Mouse (Mus musculus) limb, embryonic 14.5 days (tissue): Measurements from ENCODE around the gene Lcn12. TPM values are rescaled to one million over a fixed set of nuclear protein-coding genes. Genes with fewer than 3 reads are reported as not detected.

ENCODE experiments used
- ATAC-seq: fragments of 200-750 bp; cut with Nextera tagmentation; 2 replicates; pipeline ENCODE4 v1.8.0; 2017; ENCODE audit warnings: low read depth, moderate number of reproducible peaks, moderate TSS enrichment; ENCODE audit not compliant: low FRiP score
- DNase-seq: peaks from one replicate; pipeline ENCODE4 v3.0.0-alpha.2; 2015; ENCODE audit warnings: low spot score
- H3K27ac ChIP-seq: fragments of 300-500 bp; sonication (generic); replicated peaks from 2 replicates; pipeline ENCODE4 v1.5.1; 2014; ENCODE audit warnings: low read depth, mild to moderate bottlenecking, low read length, moderate library complexity, mixed read lengths
- H3K27me3 ChIP-seq: fragments of 300-500 bp; sonication (generic); 2 replicates; pipeline ENCODE4 v1.6.1; 2014; ENCODE audit warnings: low read length, mixed read lengths; ENCODE audit not compliant: control insufficient read depth, insufficient read depth
- H3K36me3 ChIP-seq: fragments of 300-500 bp; sonication (generic); 2 replicates; pipeline ENCODE4 v1.6.1; 2014; ENCODE audit warnings: mild to moderate bottlenecking, low read length, moderate library complexity, mixed read lengths; ENCODE audit not compliant: control insufficient read depth, insufficient read depth
- H3K4me1 ChIP-seq: fragments of 300-500 bp; sonication (generic); 2 replicates; pipeline ENCODE4 v1.6.1; 2014; ENCODE audit warnings: antibody characterized with exemption, low read length, mixed read lengths; ENCODE audit not compliant: control insufficient read depth, insufficient read depth
- H3K4me2 ChIP-seq: fragments of 300-500 bp; sonication (generic); replicated peaks from 2 replicates; pipeline ENCODE4 v1.6.1; 2014; ENCODE audit warnings: low read depth, mild to moderate bottlenecking, low read length, moderate library complexity; ENCODE audit not compliant: severe bottlenecking
- H3K4me3 ChIP-seq: fragments of 300-500 bp; sonication (generic); replicated peaks from 2 replicates; pipeline ENCODE4 v1.5.1; 2014; ENCODE audit warnings: low read length
- H3K9ac ChIP-seq: fragments of 300-500 bp; sonication (generic); 2 replicates; pipeline ENCODE4 v1.6.1; 2014; ENCODE audit warnings: mild to moderate bottlenecking, low read depth, low read length, moderate library complexity; ENCODE audit not compliant: severe bottlenecking
- H3K9me3 ChIP-seq: fragments of 300-500 bp; sonication (generic); 2 replicates; pipeline ENCODE4 v1.6.1; 2016; ENCODE audit warnings: low read length; ENCODE audit not compliant: control insufficient read depth
- POLR2A ChIP-seq: fragments of 200-500 bp; IDR thresholded peaks from 2 replicates; pipeline ENCODE4 v1.8.0; 2012; ENCODE audit warnings: inconsistent platforms, mild to moderate bottlenecking, moderate library complexity, borderline replicate concordance; ENCODE audit not compliant: insufficient read depth, insufficient read length; ENCODE audit errors: extremely low read depth
- WGBS: fragments of 180-500 bp; shearing (Covaris S2); extraction: QIAGEN DNeasy Blood & Tissue Kit; methylation state at CpG from one replicate; pipeline ENCODE4 v1.1.7; 2014; 5-methylcytosine and 5-hydroxymethylcytosine counted together
- polyA plus RNA-seq, 2 experiments: library from polyadenylated mRNA; depleted of rRNA in 1 of 2; stranded (reverse) in 1 of 2; unstranded in 1 of 2; fragments of >200 nt; fragmentation: Nextera tagmentation in 1 of 2; extraction: Ambion mirVana in 1 of 2; gene quantifications; 2 replicates each; pipeline versions ENCODE4 v1.2.1 to v1.2.3; 2012 to 2014

The Lcn12 gene
- polyA plus RNA-seq, 2 experiments: not detected

- 72% methylated on average over 2 of the region's 2 CpGs for WGBS
- H3K36me3 ChIP-seq: no peaks in the 10 kb centered on the region
- ATAC-seq (no peak), DNase-seq (no peak)
- H3K4me2 ChIP-seq: no peak overlapping the region
- no peaks in the 10 kb centered on the region for H3K9me3 ChIP-seq
- peaks cover 6% of the 10 kb centered on the region; the same call in 1 of the 2 replicates for H3K4me1 ChIP-seq
- no peak overlapping the region for H3K4me3 ChIP-seq
- H3K27me3 ChIP-seq: no peaks in the 10 kb centered on the region
- H3K9ac ChIP-seq: no peak overlapping the region
- TF ChIP-seq POLR2A: no peak
- H3K27ac ChIP-seq: no peak overlapping the region
These were observed 21.2 kb downstream of the Lcn12 start for GRCm38 (mm10) chr2:25472550-25472949.

DNA sequence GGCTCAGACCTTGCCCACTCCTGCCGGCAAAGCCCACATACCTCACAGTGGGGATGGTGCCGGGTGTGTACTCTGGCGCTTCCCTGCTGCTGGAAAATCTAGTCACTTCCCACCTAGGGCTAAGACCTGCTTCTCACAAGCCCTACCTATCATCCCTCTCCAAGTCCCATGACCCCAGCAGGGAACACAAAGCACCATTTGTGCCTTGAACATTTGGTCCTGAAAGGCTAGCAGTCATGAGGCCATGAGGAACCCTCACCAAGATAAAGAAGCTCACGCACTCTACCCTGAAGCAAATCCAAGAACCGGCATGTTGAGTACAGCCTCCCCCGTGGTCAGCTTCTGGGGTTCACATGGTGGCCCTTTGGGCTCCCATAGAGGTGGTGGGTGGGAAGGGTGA lies 23.7 kb downstream of the Lcn12 start, which contains the start of gene Ptgds:
Ptgds (minus strand) TSS at position 78 of the 400 bp plus-strand sequence.
- 48% methylated on average over 6 of the region's 6 CpGs for WGBS
- Histone ChIP-seq H3K4me3 (no peak within 1 kb of the TSS), H3K9ac (no peak within 1 kb of the TSS), H3K27me3 (no peaks in the 10 kb centered on the region), H3K27ac (no peak within 1 kb of the TSS), H3K4me2 (no peak within 1 kb of the TSS), H3K36me3 (no peaks in the 10 kb centered on the region), H3K4me1 (peaks cover 9% of the 10 kb centered on the region; the same call in 1 of the 2 replicates), H3K9me3 (no peaks in the 10 kb centered on the region)
- no peak for ATAC-seq
- TF ChIP-seq POLR2A: no peak
- no peak for DNase-seq

DNA sequence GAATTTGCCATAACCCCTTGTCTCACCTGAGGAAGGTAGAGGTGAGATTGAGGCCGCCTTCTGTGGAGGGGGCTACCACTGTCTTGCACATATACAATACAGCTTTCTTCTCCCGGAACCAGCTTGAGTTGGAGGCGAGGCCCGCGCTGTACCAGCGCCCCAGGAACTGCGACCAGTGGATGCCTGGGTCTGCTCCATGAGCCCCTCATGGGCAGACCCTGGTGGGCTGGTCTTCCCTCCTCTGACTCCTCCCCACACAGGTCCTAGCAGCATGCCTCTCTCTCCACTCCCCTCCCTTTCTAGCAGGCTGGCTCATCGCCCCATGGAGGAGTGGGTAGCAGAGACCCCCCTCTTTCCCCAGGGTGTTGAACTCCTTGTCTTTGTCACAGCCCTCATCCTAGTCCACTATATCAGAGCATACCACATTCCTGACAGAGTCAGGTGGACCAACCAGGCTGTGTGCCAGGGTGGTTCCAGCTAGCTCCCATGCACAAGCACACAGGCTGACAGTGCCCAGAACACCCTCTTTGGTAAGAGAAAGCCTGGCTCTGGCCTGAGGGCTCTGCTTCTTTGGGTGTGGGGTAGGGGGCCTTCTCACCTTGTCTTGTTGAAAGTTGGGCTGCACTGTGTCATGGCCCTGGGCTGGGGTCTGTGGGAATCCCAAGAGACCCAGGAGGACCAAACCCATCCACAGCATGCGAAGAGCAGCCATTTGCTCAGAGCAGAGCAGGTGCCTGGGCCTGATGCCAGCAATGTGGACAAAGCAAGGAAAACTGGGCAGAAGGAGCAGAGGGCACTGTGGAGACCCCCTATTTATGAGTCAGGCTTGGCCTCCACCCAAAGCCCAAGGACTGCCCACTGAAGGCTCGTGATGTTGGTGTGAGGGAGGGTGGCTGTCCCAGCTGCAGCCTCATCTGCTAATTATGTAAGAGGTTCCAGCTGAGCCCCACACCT lies 24.5 kb downstream of the Lcn12 start:
- WGBS: 60% methylated on average over 10 of the region's 10 CpGs
- Histone ChIP-seq H3K9me3 (no peaks in the 10 kb centered on the region), H3K27ac (no peak overlapping the region), H3K36me3 (no peaks in the 10 kb centered on the region), H3K4me3 (no peak overlapping the region), H3K27me3 (no peaks in the 10 kb centered on the region), H3K4me2 (no peak overlapping the region), H3K9ac (no peak overlapping the region), H3K4me1 (peaks cover 9% of the 10 kb centered on the region; the same call in 1 of the 2 replicates)
- TF ChIP-seq POLR2A: no peak
- ATAC-seq (no peak), DNase-seq (peak; percentile 10)

GRCm38 (mm10) chr2:25467606-25468303 lies 26.0 kb downstream of the Lcn12 start:
- ATAC-seq (no peak), DNase-seq (no peak)
- no peaks in the 10 kb centered on the region for H3K36me3 ChIP-seq
- H3K4me1 ChIP-seq: peaks cover 9% of the 10 kb centered on the region; the same call in 1 of the 2 replicates
- 77% methylated on average over 14 of the region's 14 CpGs for WGBS
- no peak overlapping the region for H3K27ac ChIP-seq
- H3K27me3 ChIP-seq: no peaks in the 10 kb centered on the region
- no peaks in the 10 kb centered on the region for H3K9me3 ChIP-seq
- no peak overlapping the region for H3K4me2 ChIP-seq
- no peak overlapping the region for H3K9ac ChIP-seq
- TF ChIP-seq POLR2A: no peak
- no peak overlapping the region for H3K4me3 ChIP-seq
